Mouse (Mus musculus) fat pad, adult 2 months (tissue): ENCODE data around the gene Cers3.

Experiments
- DNase-seq: peaks from one replicate; pipeline ENCODE4 v3.0.0-alpha.2; 2011; ENCODE audit warnings: low read depth, low spot score; ENCODE audit errors: extremely low read depth

Cers3 gene

GRCm38 (mm10) chr7:66743377-66743781 is at the start of gene Cers3:
Cers3 (plus strand) TSS chr7:66743504.
- no peak for DNase-seq

DNA sequence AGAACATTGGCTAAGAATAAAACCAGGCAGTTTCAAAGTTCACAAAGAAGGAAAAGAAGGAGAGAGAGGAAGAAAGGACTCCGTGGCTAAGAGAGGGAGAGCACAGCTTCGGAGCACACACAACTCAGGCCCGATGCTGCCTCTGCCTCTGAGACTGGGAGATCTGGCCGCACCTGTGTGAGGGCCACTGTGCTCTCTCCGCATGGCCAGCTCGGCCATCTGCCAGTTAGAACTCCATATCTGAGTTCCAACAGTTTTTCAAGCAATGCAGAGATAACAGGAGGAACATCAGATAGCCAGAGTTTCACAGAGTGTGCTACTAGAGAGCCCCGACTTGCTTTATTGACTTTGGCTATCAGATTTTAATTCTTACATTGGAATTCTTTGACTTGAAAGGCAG is 48.8 kb upstream of the Cers3 start:
- DNase-seq, result no peak

DNA sequence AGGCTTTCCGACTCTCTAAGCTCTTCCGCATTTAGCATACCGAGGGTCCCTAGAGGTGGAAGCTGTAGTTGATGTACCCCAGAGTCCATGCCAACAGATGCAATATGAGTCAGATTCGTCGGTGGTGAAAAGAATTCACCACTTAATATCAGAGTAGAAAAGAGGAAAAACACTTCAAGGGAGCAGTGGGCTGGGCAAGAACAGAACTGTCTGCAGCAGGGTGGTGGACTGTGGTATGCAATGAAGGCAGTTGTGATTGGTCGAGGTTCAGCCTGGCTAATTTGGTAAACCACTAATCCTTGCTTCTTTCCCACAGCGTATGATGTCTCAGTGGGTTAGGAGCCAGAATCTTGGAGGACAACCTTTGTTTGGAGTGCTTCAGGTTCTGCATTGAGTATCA is 40.6 kb upstream of the Cers3 start:
- no peak for DNase-seq

- peak; percentile 93 for DNase-seq
Measured at GRCm38 (mm10) chr7:66704631-66705030, 38.7 kb upstream of the Cers3 start.

DNA sequence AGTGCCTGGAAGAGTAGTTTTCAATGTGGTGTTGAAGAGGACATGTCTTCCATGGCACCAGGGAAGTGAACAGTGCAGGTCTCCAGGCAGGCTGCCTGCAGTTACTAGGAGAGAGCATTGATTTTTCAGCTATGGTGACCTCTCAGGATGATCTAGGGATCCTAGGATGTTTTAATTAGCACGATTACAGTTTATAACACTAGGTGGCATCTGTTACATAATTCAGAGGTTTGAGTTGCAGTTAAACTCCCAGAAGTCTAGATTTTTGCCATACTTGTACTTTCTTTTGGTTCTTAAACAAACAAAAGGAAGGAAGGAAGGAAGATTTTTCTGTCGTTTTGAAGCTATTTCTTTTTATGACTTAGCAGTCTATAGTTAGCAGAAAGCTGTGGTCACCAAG is 32.1 kb upstream of the Cers3 start:
- DNase-seq, result no peak

- DNase-seq, result no peak
Measured at GRCm38 (mm10) chr7:66724514-66724913, 18.8 kb upstream of the Cers3 start.

DNA sequence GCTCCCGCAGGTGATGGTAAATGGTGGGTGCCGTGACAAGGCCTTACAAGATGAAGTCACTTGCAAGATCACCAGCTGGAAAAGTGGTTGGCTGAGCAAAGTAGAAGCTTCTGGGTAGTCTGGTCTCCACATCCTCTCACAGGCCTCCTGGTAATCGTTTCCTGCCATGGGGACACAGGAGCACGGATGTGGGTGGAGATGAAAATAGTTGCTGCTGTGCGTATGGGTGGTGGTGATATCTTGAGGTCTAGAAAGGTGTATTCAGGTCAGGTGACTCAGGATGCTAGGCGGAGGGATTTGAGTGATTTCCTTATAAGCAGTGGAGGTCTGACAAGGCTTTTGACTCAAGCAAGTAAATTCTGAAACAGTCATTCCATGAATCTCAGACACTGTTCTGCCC is 18.4 kb upstream of the Cers3 start:
- DNase-seq, result no peak

DNA sequence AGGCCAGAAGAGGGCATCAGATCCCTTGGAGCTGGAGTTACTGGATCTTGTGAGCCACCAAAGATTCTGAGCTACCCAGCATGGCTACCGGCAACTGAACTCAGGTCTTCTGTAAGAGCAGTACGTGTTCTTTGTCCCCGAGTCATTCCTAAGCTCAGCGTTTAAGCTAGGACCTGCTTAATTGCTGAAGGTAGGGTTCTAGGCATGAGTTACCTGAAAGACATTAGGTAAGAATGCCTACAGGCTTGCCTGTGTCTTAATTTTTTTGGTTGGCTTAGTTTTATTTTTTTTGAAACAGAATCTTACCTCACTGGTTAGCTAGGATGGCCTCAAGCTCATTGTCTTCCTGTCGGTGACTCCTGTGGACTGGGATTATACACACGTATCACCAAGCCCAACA is 15.2 kb upstream of the Cers3 start:
- DNase-seq, result peak; percentile 90

DNA sequence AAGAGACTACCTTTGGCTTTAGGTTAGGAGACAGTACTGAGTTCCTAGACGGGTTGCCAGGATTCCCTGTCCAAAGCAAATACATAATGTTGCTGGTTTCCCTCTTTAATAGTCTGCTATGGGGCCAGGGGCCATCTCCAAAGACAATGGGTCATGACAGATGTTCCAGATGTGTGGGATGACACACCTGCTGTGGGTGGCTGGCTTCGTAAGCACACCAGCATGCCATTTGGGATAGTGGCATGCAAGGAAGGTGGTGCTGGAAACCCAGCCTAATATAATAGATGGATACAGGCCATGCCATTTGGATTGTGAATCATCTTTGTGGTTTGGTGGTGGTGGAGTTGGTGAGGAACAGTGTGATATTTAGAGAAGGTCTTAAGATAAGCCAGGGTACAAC is 14.1 kb upstream of the Cers3 start:
- peak; percentile 78 for DNase-seq

- no peak for DNase-seq
Measured at GRCm38 (mm10) chr7:66733431-66733830, 9.9 kb upstream of the Cers3 start.

DNA sequence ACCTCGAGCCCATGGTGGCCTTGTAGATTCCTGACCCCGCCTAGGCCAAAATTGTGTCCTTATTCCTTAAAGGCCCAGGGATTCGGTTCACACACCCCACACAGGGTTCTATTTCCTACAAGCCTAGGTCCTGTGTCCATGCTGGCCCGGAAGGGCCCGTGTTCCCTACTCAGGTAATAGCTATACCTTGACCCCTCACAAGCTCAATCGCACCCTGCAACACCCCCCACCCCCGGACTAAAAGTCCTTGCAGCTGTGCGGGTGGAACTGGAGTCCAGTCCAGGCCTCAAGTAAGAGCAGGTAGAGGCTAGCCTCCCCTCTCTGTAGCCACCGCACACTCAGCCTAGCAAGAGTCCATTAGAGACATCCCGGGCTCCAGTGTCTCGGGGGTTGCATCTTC is 9.4 kb upstream of the Cers3 start:
- no peak for DNase-seq

- no peak for DNase-seq
Measured at GRCm38 (mm10) chr7:66734466-66734865, 8.8 kb upstream of the Cers3 start.

GRCm38 (mm10) chr7:66734993-66735392 is 8.3 kb upstream of the Cers3 start:
- DNase-seq, result no peak

- no peak for DNase-seq
Measured at GRCm38 (mm10) chr7:66737418-66737817, 5.9 kb upstream of the Cers3 start.

DNA sequence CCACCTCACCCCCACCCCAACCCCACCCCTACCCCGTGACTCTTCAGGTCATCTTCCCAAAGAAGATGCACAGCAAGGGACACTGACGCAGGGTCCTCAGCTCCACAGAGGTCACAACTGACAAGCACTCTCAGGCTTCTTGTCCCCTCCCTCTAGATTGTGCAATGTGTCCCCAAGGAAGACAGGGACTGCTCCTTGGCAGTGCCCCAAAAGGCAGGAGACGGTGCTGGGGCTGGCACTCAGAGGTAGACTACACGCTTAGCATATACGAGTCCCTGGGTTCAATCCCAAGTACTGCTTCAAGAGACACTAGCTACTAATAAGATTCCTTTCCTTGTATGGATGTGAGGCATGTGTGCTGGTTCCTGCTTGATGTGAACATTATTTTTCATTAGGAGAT is 2.3 kb upstream of the Cers3 start:
- DNase-seq, result no peak

GRCm38 (mm10) chr7:66741412-66741811 is 1.9 kb upstream of the Cers3 start:
- DNase-seq, result no peak

DNA sequence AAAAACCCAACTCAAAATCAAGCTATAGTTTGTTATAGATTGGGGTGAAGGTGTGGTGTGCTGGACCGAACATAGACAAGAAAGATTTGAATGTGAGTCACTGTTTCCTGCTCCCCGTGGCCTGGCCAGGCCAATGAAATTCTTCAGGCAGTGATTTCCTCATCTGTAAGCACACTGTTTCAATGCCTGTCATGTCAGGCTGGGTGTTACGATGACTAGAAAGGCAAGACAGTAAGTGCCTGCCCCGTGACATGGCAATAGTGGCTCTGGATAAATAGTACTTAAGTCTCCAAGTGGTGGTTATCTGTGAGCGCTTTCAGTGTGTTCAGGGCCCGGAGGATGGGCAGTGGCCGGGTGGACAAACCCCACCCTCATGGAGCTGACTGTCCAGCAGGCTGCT is 3.7 kb downstream of the Cers3 start:
- no peak for DNase-seq

- no peak for DNase-seq
Measured at GRCm38 (mm10) chr7:66749998-66750397, 6.7 kb downstream of the Cers3 start.

- no peak for DNase-seq
Measured at GRCm38 (mm10) chr7:66753816-66754215, 10.5 kb downstream of the Cers3 start.

DNA sequence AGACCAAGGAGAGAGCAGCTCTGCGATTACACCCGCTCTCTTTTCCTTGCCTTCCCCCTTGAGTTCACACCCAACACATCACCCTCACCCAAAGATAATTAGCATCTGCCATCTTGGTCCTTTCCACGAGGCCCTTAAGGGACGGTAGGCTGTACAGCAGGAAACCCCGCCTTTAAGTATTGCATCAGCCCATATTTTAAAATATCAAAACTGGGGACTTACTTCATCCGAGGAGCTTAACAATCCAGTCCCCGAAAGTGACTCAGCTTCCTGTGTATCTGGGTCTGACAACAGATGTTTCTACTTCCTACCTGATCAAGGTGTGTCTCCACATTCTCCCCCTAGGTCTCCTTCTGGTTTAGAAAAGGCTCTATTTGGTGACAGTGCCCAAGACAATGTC is 12.3 kb downstream of the Cers3 start:
- no peak for DNase-seq

DNA sequence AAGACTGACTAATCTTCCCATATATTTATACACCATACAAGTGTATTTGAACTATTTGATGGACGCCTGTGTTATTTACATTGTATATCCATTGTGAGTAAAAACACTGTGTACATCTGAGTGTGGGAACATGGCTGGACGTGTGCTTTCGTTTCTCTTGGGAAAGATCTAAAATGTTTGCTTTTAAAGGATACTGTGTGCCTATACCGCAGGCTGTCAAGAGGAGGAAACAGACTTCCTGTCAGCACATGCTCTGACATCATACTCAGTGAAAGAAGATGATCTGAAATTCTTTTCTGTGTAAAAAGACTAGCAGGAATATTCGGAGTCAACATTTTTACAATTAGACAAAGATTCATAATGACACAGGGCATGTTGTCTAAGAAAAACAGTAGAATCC is 26.6 kb downstream of the Cers3 start:
- no peak for DNase-seq

DNA sequence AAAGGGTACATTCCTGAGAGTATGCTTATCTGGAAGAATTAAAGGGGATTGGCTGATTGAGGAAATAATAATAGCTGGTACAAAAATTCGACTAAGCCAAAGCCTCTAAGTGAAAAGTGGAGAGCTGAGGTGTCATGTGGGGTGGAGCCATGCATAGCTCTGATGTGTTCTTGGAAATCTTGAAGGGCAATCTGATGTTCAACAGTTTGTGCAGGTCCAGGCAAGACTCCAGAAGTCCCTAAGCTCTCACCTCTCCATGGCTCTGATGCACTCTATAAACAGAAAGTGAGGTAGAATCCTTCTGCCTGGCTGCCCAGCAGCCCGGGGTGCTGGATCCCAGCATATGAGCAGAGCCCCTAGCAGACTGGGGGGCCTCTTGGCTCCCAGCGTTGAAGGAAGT is 27.4 kb downstream of the Cers3 start:
- DNase-seq, result no peak

DNA sequence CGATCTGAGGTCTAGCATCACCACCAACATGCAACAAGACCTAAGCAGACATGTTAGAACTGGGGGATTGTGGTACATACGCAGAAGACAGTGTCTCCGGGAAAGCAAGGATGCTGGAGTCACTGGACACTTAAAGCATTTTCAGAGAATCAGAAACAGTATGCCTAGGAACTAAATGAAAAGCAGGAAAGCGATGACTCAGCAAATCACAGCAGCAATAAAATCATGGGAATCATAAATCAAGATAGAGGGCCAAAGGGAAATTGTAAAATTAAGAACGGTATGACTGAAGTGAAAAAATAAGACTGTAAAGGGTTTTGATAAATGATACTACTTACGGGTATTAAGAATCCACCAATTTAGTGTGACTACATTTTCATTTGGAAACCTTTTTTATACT is 27.9 kb downstream of the Cers3 start:
- DNase-seq, result no peak

DNA sequence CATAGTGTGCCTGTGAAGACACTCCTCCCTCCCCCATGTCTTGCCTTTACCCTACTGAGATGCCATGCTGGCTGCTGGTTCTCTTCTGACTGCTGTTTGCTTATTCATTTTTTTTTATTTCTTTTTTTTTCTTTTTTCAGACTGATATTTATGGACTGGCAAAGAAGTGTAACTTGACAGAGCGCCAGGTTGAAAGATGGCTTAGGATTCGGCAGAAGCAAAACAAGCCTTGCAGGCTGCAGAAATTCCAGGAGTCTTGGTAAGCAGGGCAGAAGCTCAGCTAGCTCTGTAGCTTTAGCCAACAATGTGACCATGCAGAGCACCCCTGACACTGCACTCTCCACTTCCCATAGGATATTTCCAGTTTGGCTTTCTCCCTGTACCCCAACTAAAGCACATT is 36.1 kb downstream of the Cers3 start:
- no peak for DNase-seq
